Mouse (Mus musculus) heart, embryonic 13.5 days (tissue): ENCODE measurements around the gene Gm10972. TPM values are rescaled to one million over a fixed set of nuclear protein-coding genes. Genes with fewer than 3 reads are reported as not detected.
"Not testable (repeated sequence)": the region's sequence is repeated elsewhere in the genome, so short reads cannot be mapped to it uniquely, and the experiment has no call there.

ENCODE experiments used
- ATAC-seq: fragments of 200-750 bp; cut with Nextera tagmentation; 2 replicates; pipeline ENCODE4 v1.8.0; 2017; ENCODE audit warnings: moderate TSS enrichment; ENCODE audit not compliant: insufficient number of reproducible peaks, low FRiP score, low TSS enrichment; ENCODE audit errors: extremely low read depth
- H3K27ac ChIP-seq: fragments of 300-500 bp; sonication (generic); replicated peaks from 2 replicates; pipeline ENCODE4 v1.5.1; 2015; ENCODE audit warnings: moderate library complexity, mild to moderate bottlenecking, inconsistent platforms
- H3K27me3 ChIP-seq: fragments of 300-500 bp; sonication (generic); replicated peaks from 2 replicates; pipeline ENCODE4 v1.6.1; 2015; ENCODE audit warnings: mild to moderate bottlenecking, inconsistent platforms
- H3K36me3 ChIP-seq: fragments of 300-500 bp; sonication (generic); 2 replicates; pipeline ENCODE4 v1.6.1; 2015; ENCODE audit warnings: mild to moderate bottlenecking, inconsistent platforms
- H3K4me1 ChIP-seq: fragments of 300-500 bp; sonication (generic); 2 replicates; pipeline ENCODE4 v1.6.1; 2015; ENCODE audit warnings: inconsistent platforms
- H3K4me2 ChIP-seq: fragments of 300-500 bp; sonication (generic); 2 replicates; pipeline ENCODE4 v1.6.1; 2015; ENCODE audit warnings: inconsistent platforms, mild to moderate bottlenecking, moderate library complexity
- H3K4me3 ChIP-seq: fragments of 300-500 bp; sonication (generic); 2 replicates; pipeline ENCODE4 v1.5.1; 2015; ENCODE audit warnings: moderate library complexity, mild to moderate bottlenecking, inconsistent platforms
- H3K9ac ChIP-seq: fragments of 300-500 bp; sonication (generic); 2 replicates; pipeline ENCODE4 v1.6.1; 2015; ENCODE audit warnings: inconsistent platforms, mild to moderate bottlenecking, moderate library complexity
- H3K9me3 ChIP-seq: fragments of 300-500 bp; sonication (generic); 2 replicates; pipeline ENCODE4 v1.6.1; 2016; ENCODE audit warnings: inconsistent platforms
- WGBS: fragments of 180-500 bp; shearing (Covaris S2); methylation state at CpG from one replicate; pipeline ENCODE4 v1.1.7; 2015; ENCODE audit warnings: mixed read lengths; 5-methylcytosine and 5-hydroxymethylcytosine counted together
- polyA plus RNA-seq: library from polyadenylated mRNA; unstranded; fragments of >200 nt; fragmentation: Nextera tagmentation; extraction: Ambion mirVana; gene quantifications from 2 replicates; pipeline ENCODE4 v1.2.1, GENCODE M21; 2015

Gene Gm10972
- not detected in 2 replicates for polyA plus RNA-seq

DNA sequence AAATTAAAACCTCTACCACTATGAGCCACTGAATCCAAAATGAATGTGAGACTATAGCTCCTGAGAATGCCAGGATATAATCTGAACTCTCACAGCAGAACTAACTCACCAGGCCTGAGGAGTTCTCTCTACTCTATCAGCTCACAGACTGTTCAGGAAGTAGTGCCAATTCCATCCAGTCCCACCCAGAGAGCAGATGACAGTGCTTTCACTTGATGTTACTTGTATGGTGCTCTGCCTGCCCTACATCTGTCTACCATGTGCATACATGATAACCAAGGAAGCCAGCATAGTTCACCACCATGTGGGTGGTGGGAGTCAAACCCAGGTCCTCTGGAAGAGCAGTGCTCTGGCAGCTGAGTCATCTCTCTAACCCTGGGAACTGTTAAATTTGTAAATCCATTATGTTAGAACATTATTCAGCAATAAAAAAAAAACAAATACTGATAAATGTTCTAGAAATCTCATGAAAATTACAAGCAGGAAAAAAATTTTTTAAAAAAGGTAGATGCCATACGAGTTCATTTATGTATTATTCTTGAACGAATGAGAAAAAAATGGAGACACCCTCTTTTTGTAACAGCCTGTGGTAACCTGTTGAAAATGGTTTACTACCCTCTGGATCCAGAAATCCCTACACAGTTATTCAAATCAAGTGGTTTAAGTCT is at the start of gene Gm10972:
Gene Gm10972, plus strand, starts transcription at position 618 of the 668 bp plus-strand sequence.
- not testable (repeated sequence) for ATAC-seq, H3K27me3 ChIP-seq, H3K4me2 ChIP-seq, H3K27ac ChIP-seq, H3K9me3 ChIP-seq, H3K9ac ChIP-seq, H3K4me3 ChIP-seq, H3K36me3 ChIP-seq, H3K4me1 ChIP-seq
- 84% methylated on average over 2 of the region's 2 CpGs for WGBS

DNA sequence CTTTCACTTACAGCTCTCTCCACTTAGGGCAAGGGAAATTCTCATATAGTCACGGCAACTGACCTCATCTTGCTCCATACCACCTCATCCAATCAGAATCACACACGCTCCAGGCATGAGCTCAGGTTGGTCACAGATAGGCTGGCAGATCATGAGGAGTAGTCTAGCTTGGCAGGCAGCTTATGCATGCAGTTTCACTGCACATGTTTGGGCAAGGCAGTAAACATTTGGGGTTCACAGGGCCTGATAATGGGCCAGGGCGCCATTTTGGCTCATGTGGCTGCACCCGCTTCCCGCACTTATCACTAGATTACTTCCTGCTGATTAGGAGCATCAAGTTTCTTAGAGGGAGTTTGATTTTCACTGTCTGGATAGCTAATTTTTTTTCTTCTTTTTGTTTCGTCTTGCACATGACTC is 47.0 kb upstream of the Gm10972 start:
- H3K36me3 ChIP-seq: no peaks in the 10 kb centered on the region
- H3K4me2 ChIP-seq: no peak overlapping the region
- ATAC-seq: no peak
- no peaks in the 10 kb centered on the region for H3K27me3 ChIP-seq
- H3K9me3 ChIP-seq: peaks cover 9% of the 10 kb centered on the region
- 67% methylated on average over 6 of the region's 6 CpGs for WGBS
- H3K27ac ChIP-seq: no peak overlapping the region
- no peak overlapping the region for H3K4me3 ChIP-seq
- H3K9ac ChIP-seq: no peak overlapping the region
- H3K4me1 ChIP-seq: no peaks in the 10 kb centered on the region

DNA sequence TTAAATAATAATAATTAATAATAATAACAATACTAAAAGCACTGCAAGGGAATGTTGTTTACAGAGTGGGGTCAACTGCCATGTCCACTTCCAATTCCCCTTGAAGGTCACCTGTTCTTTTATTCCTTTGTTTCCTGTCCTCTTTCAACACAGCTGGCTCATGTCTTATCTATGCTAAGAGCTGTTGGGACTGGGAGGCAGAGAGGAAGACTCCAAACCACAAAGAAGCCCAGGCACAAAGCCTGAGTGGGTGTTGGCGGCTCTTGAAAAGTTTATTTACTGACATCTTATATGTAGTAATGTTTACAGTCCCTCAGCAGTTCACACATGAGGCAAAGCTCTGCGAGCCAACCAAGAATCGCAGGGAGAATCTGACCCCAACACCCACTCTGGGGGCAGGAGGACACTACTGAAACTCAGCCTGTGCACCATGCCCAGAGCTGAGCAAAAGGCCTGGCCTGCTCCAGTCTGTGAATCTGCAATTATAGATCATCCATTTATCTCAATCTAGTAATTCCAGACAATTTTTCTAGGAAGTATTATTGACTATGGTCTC is 45.6 kb upstream of the Gm10972 start:
- H3K27ac ChIP-seq: no peak overlapping the region
- H3K36me3 ChIP-seq: no peaks in the 10 kb centered on the region
- no peaks in the 10 kb centered on the region for H3K4me1 ChIP-seq
- no peak overlapping the region for H3K4me3 ChIP-seq
- H3K27me3 ChIP-seq: no peaks in the 10 kb centered on the region
- H3K9ac ChIP-seq: no peak overlapping the region
- H3K4me2 ChIP-seq: no peak overlapping the region
- WGBS: 63% methylated on average over 3 of the region's 3 CpGs
- peaks cover 9% of the 10 kb centered on the region for H3K9me3 ChIP-seq
- ATAC-seq: no peak

DNA sequence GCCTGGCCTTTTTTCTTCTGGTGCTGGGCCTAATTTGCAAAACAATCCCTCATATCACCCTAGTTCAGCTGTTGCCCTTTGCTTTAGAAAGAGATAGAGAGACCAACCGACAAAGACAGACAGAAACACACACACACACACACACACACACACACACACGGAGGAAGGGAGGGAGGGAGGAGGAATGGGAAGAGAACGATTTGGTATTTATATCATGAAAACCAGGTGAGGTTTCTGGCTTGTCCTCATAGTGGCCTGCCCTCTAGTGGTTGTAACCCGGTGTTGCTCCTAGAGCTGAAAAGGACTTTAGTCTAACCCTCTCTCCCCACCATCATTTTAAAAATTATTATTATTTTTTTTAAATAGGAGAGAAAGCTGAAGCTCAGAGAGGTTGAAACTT is 41.0 kb upstream of the Gm10972 start:
- Histone ChIP-seq H3K4me1 (no peaks in the 10 kb centered on the region), H3K9me3 (no peaks in the 10 kb centered on the region), H3K4me2 (no peak overlapping the region), H3K9ac (no peak overlapping the region), H3K27ac (no peak overlapping the region), H3K4me3 (no peak overlapping the region), H3K36me3 (no peaks in the 10 kb centered on the region), H3K27me3 (no peaks in the 10 kb centered on the region)
- no peak for ATAC-seq
- WGBS: 2% methylated on average over 4 of the region's 4 CpGs

DNA sequence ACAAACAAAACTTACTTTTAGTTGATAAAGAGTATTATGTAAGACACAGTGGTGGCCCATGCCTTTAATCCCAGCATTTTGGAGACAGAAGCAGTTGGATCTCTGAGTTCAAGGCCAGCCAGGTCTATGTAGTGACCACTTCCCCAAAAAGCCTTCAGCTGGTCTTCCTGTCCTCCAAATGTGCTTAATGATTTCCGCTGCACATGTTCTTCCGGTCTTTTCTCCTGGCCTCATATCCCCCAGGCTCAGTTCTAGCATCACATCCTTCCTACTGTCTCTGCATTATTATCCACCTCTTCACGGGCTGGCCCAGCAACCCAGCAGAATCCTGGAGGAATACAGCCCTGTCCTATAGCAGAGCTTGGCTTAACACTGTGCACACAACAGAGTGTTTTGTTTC is 33.3 kb upstream of the Gm10972 start:
- Histone ChIP-seq H3K9ac (no peak overlapping the region), H3K9me3 (no peaks in the 10 kb centered on the region), H3K4me3 (no peak overlapping the region), H3K4me1 (peaks cover 23% of the 10 kb centered on the region), H3K27ac (no peak overlapping the region), H3K27me3 (no peaks in the 10 kb centered on the region), H3K36me3 (no peaks in the 10 kb centered on the region), H3K4me2 (no peak overlapping the region)
- ATAC-seq: no peak
- WGBS: 88% methylated on average over 3 of the region's 3 CpGs

DNA sequence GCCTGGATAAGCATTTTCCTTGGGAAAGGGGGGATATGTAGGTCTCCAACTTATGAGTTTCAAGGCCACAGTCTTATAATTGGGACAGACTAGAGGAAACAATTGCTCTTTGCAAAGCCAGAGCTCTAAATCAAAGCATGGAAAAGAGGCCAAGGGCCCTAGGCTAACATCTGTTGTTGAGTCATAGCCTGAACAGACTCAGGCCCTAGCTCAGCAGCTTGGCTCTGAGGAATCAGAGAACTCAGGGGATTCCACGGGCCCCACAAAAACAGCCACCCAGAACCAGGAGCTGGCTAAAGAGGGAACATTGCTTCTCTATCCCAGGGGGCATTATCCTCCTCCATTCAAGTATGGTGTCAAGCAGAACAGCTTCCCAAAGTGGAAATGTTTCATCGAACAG is 32.3 kb upstream of the Gm10972 start:
- Histone ChIP-seq H3K4me1 (peaks cover 23% of the 10 kb centered on the region), H3K27ac (no peak overlapping the region), H3K9me3 (no peaks in the 10 kb centered on the region), H3K9ac (no peak overlapping the region), H3K27me3 (no peaks in the 10 kb centered on the region), H3K4me3 (no peak overlapping the region), H3K36me3 (0 out of 2 replicates have a peak, but pooled peaks cover 5% of the 10 kb centered on the region), H3K4me2 (no peak overlapping the region)
- 79% methylated on average over 2 of the region's 2 CpGs for WGBS
- no peak for ATAC-seq

GRCm38 (mm10) chr3:94611343-94611742 is 31.6 kb upstream of the Gm10972 start:
- Histone ChIP-seq H3K36me3 (0 out of 2 replicates have a peak, but pooled peaks cover 5% of the 10 kb centered on the region), H3K27me3 (no peaks in the 10 kb centered on the region), H3K4me2 (no peak overlapping the region), H3K4me3 (no peak overlapping the region), H3K27ac (no peak overlapping the region), H3K9ac (no peak overlapping the region), H3K4me1 (peaks cover 23% of the 10 kb centered on the region), H3K9me3 (no peaks in the 10 kb centered on the region)
- ATAC-seq: no peak
- 45% methylated on average over 4 of the region's 4 CpGs for WGBS

GRCm38 (mm10) chr3:94611834-94612233 is 31.1 kb upstream of the Gm10972 start:
- Histone ChIP-seq H3K9me3 (no peaks in the 10 kb centered on the region), H3K27ac (no peak overlapping the region), H3K4me3 (no peak overlapping the region), H3K36me3 (0 out of 2 replicates have a peak, but pooled peaks cover 5% of the 10 kb centered on the region), H3K4me2 (no peak overlapping the region), H3K27me3 (no peaks in the 10 kb centered on the region), H3K4me1 (peaks cover 23% of the 10 kb centered on the region), H3K9ac (no peak overlapping the region)
- ATAC-seq: no peak
- 72% methylated on average over 5 of the region's 5 CpGs for WGBS

GRCm38 (mm10) chr3:94612274-94612673 is 30.6 kb upstream of the Gm10972 start:
- Histone ChIP-seq H3K27ac (no peak overlapping the region), H3K9ac (no peak overlapping the region), H3K9me3 (no peaks in the 10 kb centered on the region), H3K4me2 (no peak overlapping the region), H3K27me3 (no peaks in the 10 kb centered on the region), H3K4me3 (no peak overlapping the region), H3K36me3 (0 out of 2 replicates have a peak, but pooled peaks cover 5% of the 10 kb centered on the region), H3K4me1 (peaks cover 23% of the 10 kb centered on the region)
- WGBS: 77% methylated on average over 1 of the region's 1 CpGs
- no peak for ATAC-seq

DNA sequence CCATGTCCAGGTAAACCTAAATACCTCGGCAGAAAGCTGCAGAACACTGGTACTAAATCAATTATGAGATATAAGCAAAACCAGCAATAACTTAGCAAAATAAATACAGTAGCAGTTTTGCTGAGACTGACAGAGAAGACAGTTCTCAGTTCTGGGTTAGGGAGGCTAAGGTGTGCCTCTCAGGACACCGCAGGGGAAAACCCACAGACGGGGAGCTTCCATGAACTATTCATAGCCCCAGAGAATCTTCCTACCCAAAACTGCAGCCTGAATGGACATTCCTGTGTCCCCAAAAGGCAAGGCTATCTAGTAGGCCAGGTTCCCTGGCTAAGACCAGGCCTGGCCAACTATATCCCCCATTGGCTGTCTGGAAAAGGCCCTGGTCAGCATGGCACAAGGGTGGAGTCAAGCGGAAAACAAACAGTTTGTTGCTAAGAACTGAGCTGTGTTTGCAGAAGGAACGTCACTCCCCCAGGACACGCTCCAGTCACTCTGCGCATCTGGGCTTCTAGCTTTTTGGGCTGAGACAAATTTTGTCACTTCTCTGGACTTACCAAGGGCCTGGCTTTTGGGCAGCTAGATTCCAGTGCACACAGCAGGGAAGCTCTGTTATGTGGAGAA is 29.5 kb upstream of the Gm10972 start:
- H3K27ac ChIP-seq: no peak overlapping the region
- peaks cover 23% of the 10 kb centered on the region for H3K4me1 ChIP-seq
- WGBS: 67% methylated on average over 7 of the region's 7 CpGs
- H3K4me3 ChIP-seq: no peak overlapping the region
- H3K36me3 ChIP-seq: 0 out of 2 replicates have a peak, but pooled peaks cover 5% of the 10 kb centered on the region
- H3K9ac ChIP-seq: no peak overlapping the region
- no peaks in the 10 kb centered on the region for H3K9me3 ChIP-seq
- H3K27me3 ChIP-seq: no peaks in the 10 kb centered on the region
- no peak for ATAC-seq
- H3K4me2 ChIP-seq: no peak overlapping the region

GRCm38 (mm10) chr3:94616717-94617116 is 26.2 kb upstream of the Gm10972 start:
- Histone ChIP-seq H3K27ac (no peak overlapping the region), H3K36me3 (0 out of 2 replicates have a peak, but pooled peaks cover 7% of the 10 kb centered on the region), H3K9ac (no peak overlapping the region), H3K27me3 (no peaks in the 10 kb centered on the region), H3K4me1 (peaks cover 26% of the 10 kb centered on the region), H3K9me3 (no peaks in the 10 kb centered on the region), H3K4me2 (no peak overlapping the region), H3K4me3 (no peak overlapping the region)
- WGBS: 64% methylated on average over 4 of the region's 4 CpGs
- no peak for ATAC-seq
